19 mouse cellular contexts compared by ENCODE assay signal in genomic region chrX:160584148-160584838, GRCm38 (mm10).
DNase-seq lines count a peak whose midpoint lies in the region; ATAC-seq and TF ChIP-seq lines count a peak whose summit lies in the region.
"Had no signal": no experiment of that assay in that cellular context is flagged by ENCODE, and none has a peak within 500 bp of the region (broad histone marks: within the 10 kb centered on the region; RNA-seq: fewer than 3 reads in every experiment).

No protein-coding gene starts in this region.

- no peaks in the 10 kb centered on the region for H3K27me3 ChIP-seq in lung, embryonic 14.5 days (ENCODE audit: insufficient read depth, low read length)
- H3K27me3 ChIP-seq in lung, embryonic 16.5 days (ENCODE audit: control insufficient read depth, insufficient read depth, low read depth, low read length) = no peaks in the 10 kb centered on the region
- H3K27me3 ChIP-seq: CH12.LX; heart, embryonic 13.5 days had no signal

- H3K9me3 ChIP-seq in lung, embryonic 14.5 days (ENCODE audit: low read depth, low read length) = no peaks in the 10 kb centered on the region
- H3K9me3 ChIP-seq in lung, embryonic 16.5 days (ENCODE audit: control insufficient read depth, low read length) = no peaks in the 10 kb centered on the region
- H3K9me3 ChIP-seq: embryonic facial prominence, embryonic 15.5 days; forebrain, embryonic 10.5 days; heart, embryonic 13.5 days; hindbrain, embryonic 13.5 days had no signal

- H3K9ac ChIP-seq in lung, embryonic 14.5 days = no peak overlapping the region
- H3K9ac ChIP-seq in lung, embryonic 16.5 days (ENCODE audit: low read length) = no peak overlapping the region
- H3K9ac ChIP-seq: embryonic facial prominence, embryonic 15.5 days; heart, embryonic 13.5 days; hindbrain, embryonic 13.5 days had no signal

- peak; percentile 38; the same call in 1 of the 2 replicates for ATAC-seq in lung, embryonic 14.5 days (ENCODE audit: insufficient read depth)
- ATAC-seq in lung, embryonic 16.5 days (ENCODE audit: low read depth) = peak; percentile 78
- ATAC-seq in monocyte, adult 5-6 weeks (replicated peaks; ENCODE audit: insufficient number of reproducible peaks, low FRiP score, low TSS enrichment, poor library complexity, severe bottlenecking) = no peak

- TF ChIP-seq POLR2A in lung, adult 2 months (IDR thresholded peaks at IDR 0.05; ENCODE audit: borderline replicate concordance, extremely low read depth, low read depth, low read length) = no peak

- no peaks in the 10 kb centered on the region for H3K36me3 ChIP-seq in lung, embryonic 14.5 days (ENCODE audit: insufficient read depth)
- no peaks in the 10 kb centered on the region for H3K36me3 ChIP-seq in lung, embryonic 16.5 days (ENCODE audit: control insufficient read depth, insufficient read depth, low read length)
- H3K36me3 ChIP-seq: embryonic facial prominence, embryonic 15.5 days; hindbrain, embryonic 13.5 days had no signal

- H3K4me2 ChIP-seq in lung, embryonic 14.5 days = no peak overlapping the region
- no peak overlapping the region for H3K4me2 ChIP-seq in lung, embryonic 16.5 days (ENCODE audit: low read depth, low read length)
- H3K4me2 ChIP-seq: embryonic facial prominence, embryonic 15.5 days; heart, embryonic 13.5 days; hindbrain, embryonic 13.5 days had no signal

- 67% methylated on average over 4 of the region's 4 CpGs for WGBS in lung, embryonic 14.5 days
- WGBS in lung, adult 2 months = 68% methylated on average over 4 of the region's 4 CpGs
- WGBS in lung, embryonic 16.5 days = 67% methylated on average over 4 of the region's 4 CpGs

- H3K4me1 ChIP-seq in lung, embryonic 14.5 days (ENCODE audit: insufficient read depth) = no peaks in the 10 kb centered on the region
- H3K4me1 ChIP-seq in lung, adult 2 months (ENCODE audit: control insufficient read depth, insufficient read depth, low read length) = no peaks in the 10 kb centered on the region
- no peaks in the 10 kb centered on the region for H3K4me1 ChIP-seq in lung, embryonic 16.5 days (replicated peaks; ENCODE audit: control insufficient read depth, insufficient read depth, low read length)
- H3K4me1 ChIP-seq: embryonic facial prominence, embryonic 15.5 days; forebrain, embryonic 10.5 days; hindbrain, embryonic 13.5 days had no signal

- no peak overlapping the region for H3K4me3 ChIP-seq in lung, embryonic 14.5 days (ENCODE audit: low read depth, low read length)
- H3K4me3 ChIP-seq in lung, adult 2 months (replicated peaks; ENCODE audit: extremely low read depth, low read depth, low read length) = no peak overlapping the region
- no peak overlapping the region for H3K4me3 ChIP-seq in lung, embryonic 16.5 days (ENCODE audit: low read length)
- H3K4me3 ChIP-seq: embryonic facial prominence, embryonic 15.5 days; erythroblast, embryonic 14.5 days; forebrain, embryonic 10.5 days; gastrocnemius, adult 2 months; heart, embryonic 13.5 days; hindbrain, embryonic 13.5 days had no signal

- H3K27ac ChIP-seq in lung, embryonic 14.5 days (ENCODE audit: low read depth) = no peak overlapping the region
- H3K27ac ChIP-seq in lung, embryonic 16.5 days (ENCODE audit: low read length) = peak overlapping the region; percentile 57
- H3K27ac ChIP-seq: embryonic facial prominence, embryonic 15.5 days; forebrain, embryonic 10.5 days; gastrocnemius, adult 2 months; heart, embryonic 13.5 days; hindbrain, embryonic 13.5 days had no signal

- peak; percentile 5 for DNase-seq in lung, embryonic 14.5 days
- no peak for DNase-seq in lung, adult 2 months
- peak; percentile 59 for DNase-seq in lung, postnatal 36 days
- no peak for DNase-seq in gastrocnemius, postnatal 10 days
- no peak for DNase-seq in cerebellum, postnatal 25 days
- DNase-seq: cerebellum, adult 11-12 months; cerebellum, adult 9-11 months; embryo, embryonic 11 days; gastrocnemius, adult 2 months; gastrocnemius, postnatal 36 days; heart, adult 11 months had no signal

- TF ChIP-seq CTCF in lung, embryonic 14.5 days (IDR thresholded peaks at IDR 0.05; ENCODE audit: low read depth) = no peak
- TF ChIP-seq CTCF in lung, adult 2 months (IDR thresholded peaks at IDR 0.05; ENCODE audit: insufficient read depth, low read length) = no peak

Comparison
In these comparisons a context has a peak if more than half of its experiments do, and no peak if none do; other contexts are left out.
1. DNase-seq: peak in lung, embryonic 14.5 days (single experiment) and lung, postnatal 36 days (single experiment); none in lung, adult 2 months (single experiment), gastrocnemius, postnatal 10 days (single experiment) and cerebellum, postnatal 25 days (0 of 2).